ENCODE assay signal across 14 mouse cellular contexts in genomic region chr15:82992079-82992783, GRCm38 (mm10). TPM values are rescaled to one million over a fixed set of nuclear protein-coding genes. Genes with fewer than 3 reads are reported as not detected.
A peak's percentile ranks its signal among the peaks of the same experiment; 100 is the strongest.
DNase-seq lines count a peak whose midpoint lies in the region; ATAC-seq lines count a peak whose summit lies in the region.
"Had no signal": no experiment of that assay in that cellular context is flagged by ENCODE, and none has a peak within 500 bp of the region (broad histone marks: within the 10 kb centered on the region; RNA-seq: fewer than 3 reads in every experiment).

No protein-coding gene starts in this region.

- no peaks in the 10 kb centered on the region for H3K36me3 ChIP-seq in forebrain, embryonic 12.5 days (replicated peaks)
- H3K36me3 ChIP-seq in forebrain, embryonic 11.5 days (ENCODE audit: control insufficient read depth, insufficient read depth, low read length): no peaks in the 10 kb centered on the region
- H3K36me3 ChIP-seq in hindbrain, embryonic 14.5 days (replicated peaks; ENCODE audit: control insufficient read depth, insufficient read depth): no peaks in the 10 kb centered on the region
- H3K36me3 ChIP-seq: embryonic facial prominence, embryonic 13.5 days; G1E had no signal

- no peak overlapping the region for H3K4me2 ChIP-seq in forebrain, embryonic 12.5 days
- no peak overlapping the region for H3K4me2 ChIP-seq in forebrain, embryonic 11.5 days (ENCODE audit: low read depth, low read length, severe bottlenecking)
- H3K4me2 ChIP-seq in hindbrain, embryonic 14.5 days (replicated peaks): no peak overlapping the region
- H3K4me2 ChIP-seq: embryonic facial prominence, embryonic 13.5 days had no signal

- peaks cover 32% of the 10 kb centered on the region for H3K27me3 ChIP-seq in forebrain, embryonic 12.5 days
- H3K27me3 ChIP-seq in forebrain, embryonic 11.5 days (ENCODE audit: control insufficient read depth, insufficient read depth, low read length): peaks cover 4% of the 10 kb centered on the region; the same call in 1 of the 2 replicates
- H3K27me3 ChIP-seq in hindbrain, embryonic 14.5 days (ENCODE audit: control insufficient read depth, insufficient read depth, low read length): 0 out of 2 replicates have a peak, but pooled peaks cover 4% of the 10 kb centered on the region

- DNase-seq in forebrain, embryonic 11.5 days (ENCODE audit: low spot score): no peak
- peak; percentile 23 for DNase-seq in thymus, postnatal 25 days
- DNase-seq in thymus, postnatal 10 days (ENCODE audit: low spot score in 2 of 2): no peak
- DNase-seq in hindbrain, embryonic 14.5 days (ENCODE audit: low spot score): no peak
- no peak for DNase-seq in kidney, postnatal 4 days
- DNase-seq in adrenal gland, adult (ENCODE audit: inconsistent age in 2 of 2, low spot score in 1 of 2): no peak
- DNase-seq: heart, adult 11 months; heart, postnatal 10 days; lung, postnatal 14 days had no signal

- H3K4me3 ChIP-seq in forebrain, embryonic 12.5 days (replicated peaks): no peak overlapping the region
- H3K4me3 ChIP-seq in forebrain, embryonic 11.5 days (ENCODE audit: low read depth, low read length): no peak overlapping the region
- H3K4me3 ChIP-seq in hindbrain, embryonic 14.5 days (replicated peaks; ENCODE audit: low read length): no peak overlapping the region
- H3K4me3 ChIP-seq: embryonic facial prominence, embryonic 13.5 days had no signal

- 74% methylated on average over 13 of the region's 13 CpGs for WGBS in forebrain, embryonic 12.5 days
- 76% methylated on average over 13 of the region's 13 CpGs for WGBS in forebrain, embryonic 11.5 days
- WGBS in hindbrain, embryonic 14.5 days: 65% methylated on average over 13 of the region's 13 CpGs

- H3K4me1 ChIP-seq in forebrain, embryonic 12.5 days: peaks cover 72% of the 10 kb centered on the region
- H3K4me1 ChIP-seq in forebrain, embryonic 11.5 days (replicated peaks; ENCODE audit: control insufficient read depth, insufficient read depth, low read length): peaks cover 25% of the 10 kb centered on the region
- H3K4me1 ChIP-seq in hindbrain, embryonic 14.5 days (replicated peaks; ENCODE audit: control insufficient read depth, insufficient read depth, low read length): peaks cover 57% of the 10 kb centered on the region

- H3K9me3 ChIP-seq in forebrain, embryonic 12.5 days: no peaks in the 10 kb centered on the region
- H3K9me3 ChIP-seq in forebrain, embryonic 11.5 days (ENCODE audit: control insufficient read depth, low read length): no peaks in the 10 kb centered on the region
- no peaks in the 10 kb centered on the region for H3K9me3 ChIP-seq in hindbrain, embryonic 14.5 days (ENCODE audit: control insufficient read depth, low read length)
- H3K9me3 ChIP-seq: embryonic facial prominence, embryonic 13.5 days; G1E had no signal

- no peak for ATAC-seq in forebrain, embryonic 12.5 days (ENCODE audit: low FRiP score)
- no peak for ATAC-seq in forebrain, embryonic 11.5 days (replicated peaks; ENCODE audit: low FRiP score)
- ATAC-seq in hindbrain, embryonic 14.5 days (ENCODE audit: low FRiP score): no peak
- ATAC-seq in erythroid progenitor cell, adult 5-6 weeks (replicated peaks; ENCODE audit: low FRiP score, poor library complexity, severe bottlenecking): no peak
- ATAC-seq: activated CD4-positive, CD25-positive, alpha-beta regulatory T cell, adult 4 months had no signal

- H3K27ac ChIP-seq in forebrain, embryonic 12.5 days: 0 out of 2 replicates have a peak overlapping the region, but pooled peaks have one; percentile 1
- H3K27ac ChIP-seq in forebrain, embryonic 11.5 days (ENCODE audit: low read depth, low read length): no peak overlapping the region
- peak overlapping the region; percentile 28; the same call in 1 of the 2 replicates for H3K27ac ChIP-seq in hindbrain, embryonic 14.5 days
- H3K27ac ChIP-seq: embryonic facial prominence, embryonic 13.5 days had no signal

- no peak overlapping the region for H3K9ac ChIP-seq in forebrain, embryonic 12.5 days
- H3K9ac ChIP-seq in forebrain, embryonic 11.5 days (ENCODE audit: low read length): no peak overlapping the region
- no peak overlapping the region for H3K9ac ChIP-seq in hindbrain, embryonic 14.5 days
- H3K9ac ChIP-seq: embryonic facial prominence, embryonic 13.5 days had no signal

RNA-seq across cellular contexts. Expression of gene Tcf20, which starts 4.6 kb away (rescaled TPM):
- polyA plus RNA-seq in forebrain, embryonic 12.5 days (2016; fragmentation: Nextera tagmentation; extraction: Ambion mirVana): 14.7 and 14.9 TPM in 2 replicates
- polyA plus RNA-seq in forebrain, embryonic 11.5 days (2014; fragmentation: Nextera tagmentation; extraction: Ambion mirVana): 12.1 and 12.6 TPM in 2 replicates
- 14.0 TPM in 2 replicates for polyA plus RNA-seq in hindbrain, embryonic 14.5 days (2014; fragmentation: Nextera tagmentation; extraction: Ambion mirVana)
- 35.0 and 36.0 TPM in 2 replicates for total RNA-seq in erythroid progenitor cell, adult 5-6 weeks (2015; ENCODE audit: low replicate concordance)
- total RNA-seq in erythroid progenitor cell, adult 5-6 weeks (2017; ENCODE audit: low replicate concordance): 51.7 and 55.5 TPM in 2 replicates

RNA-seq across cellular contexts. Expression of gene Nfam1, which starts 40.9 kb away (rescaled TPM):
- 1.4 and 1.7 TPM in 2 replicates for polyA plus RNA-seq in forebrain, embryonic 12.5 days (2016; fragmentation: Nextera tagmentation; extraction: Ambion mirVana)
- polyA plus RNA-seq in forebrain, embryonic 11.5 days (2014; fragmentation: Nextera tagmentation; extraction: Ambion mirVana): 1.7 and 2.9 TPM in 2 replicates
- polyA plus RNA-seq in hindbrain, embryonic 14.5 days (2014; fragmentation: Nextera tagmentation; extraction: Ambion mirVana): 1.9 and 2.1 TPM in 2 replicates
- 14.4 and 17.2 TPM in 2 replicates for total RNA-seq in erythroid progenitor cell, adult 5-6 weeks (2015; ENCODE audit: low replicate concordance)
- 11.9 and 16.9 TPM in 2 replicates for total RNA-seq in erythroid progenitor cell, adult 5-6 weeks (2017; ENCODE audit: low replicate concordance)
